Mouse (Mus musculus) neural tube, embryonic 15.5 days (tissue): ENCODE measurements around the gene Plxna4. TPM values are rescaled to one million over a fixed set of nuclear protein-coding genes. Genes with fewer than 3 reads are reported as not detected.
A peak's percentile ranks its signal among the peaks of the same experiment; 100 is the strongest.

Source experiments
- ATAC-seq: fragments of 200-750 bp; cut with Nextera tagmentation; 2 replicates; pipeline ENCODE4 v1.8.0; 2017; ENCODE audit warnings: mild to moderate bottlenecking, moderate TSS enrichment, moderate library complexity; ENCODE audit not compliant: low FRiP score
- H3K27ac ChIP-seq: fragments of 300-500 bp; sonication (generic); replicated peaks from 2 replicates; pipeline ENCODE4 v1.5.1; 2015; ENCODE audit warnings: mild to moderate bottlenecking, inconsistent platforms
- H3K27me3 ChIP-seq: fragments of 300-500 bp; sonication (generic); replicated peaks from 2 replicates; pipeline ENCODE4 v1.6.1; 2015; ENCODE audit warnings: inconsistent platforms
- H3K36me3 ChIP-seq: fragments of 300-500 bp; sonication (generic); 2 replicates; pipeline ENCODE4 v1.6.1; 2015; ENCODE audit warnings: inconsistent platforms
- H3K4me1 ChIP-seq: fragments of 300-500 bp; sonication (generic); 2 replicates; pipeline ENCODE4 v1.6.1; 2015; ENCODE audit warnings: inconsistent platforms
- H3K4me2 ChIP-seq: fragments of 300-500 bp; sonication (generic); 2 replicates; pipeline ENCODE4 v1.6.1; 2015; ENCODE audit warnings: inconsistent platforms, mild to moderate bottlenecking, moderate library complexity
- H3K4me3 ChIP-seq: fragments of 300-500 bp; sonication (generic); replicated peaks from 2 replicates; pipeline ENCODE4 v1.5.1; 2015; ENCODE audit warnings: mild to moderate bottlenecking, inconsistent platforms
- H3K9ac ChIP-seq: fragments of 300-500 bp; sonication (generic); replicated peaks from 2 replicates; pipeline ENCODE4 v1.6.1; 2015; ENCODE audit warnings: mild to moderate bottlenecking, inconsistent platforms
- H3K9me3 ChIP-seq: fragments of 300-500 bp; sonication (generic); replicated peaks from 2 replicates; pipeline ENCODE4 v1.6.1; 2016; ENCODE audit warnings: inconsistent platforms
- WGBS: fragments of 180-500 bp; shearing (Covaris S2); methylation state at CpG from one replicate; pipeline ENCODE4 v1.1.7; 2015; ENCODE audit warnings: mixed read lengths; 5-methylcytosine and 5-hydroxymethylcytosine counted together
- polyA plus RNA-seq: library from polyadenylated mRNA; unstranded; fragments of >200 nt; fragmentation: Nextera tagmentation; extraction: Ambion mirVana; gene quantifications from 2 replicates; pipeline ENCODE4 v1.2.1, GENCODE M21; 2015

The Plxna4 gene
- polyA plus RNA-seq, 1 experiment from 2014 or later = 14.9 TPM

GRCm38 (mm10) chr6:32587136-32588009, 619 bp downstream of the Plxna4 start:
- H3K27ac ChIP-seq = peak overlapping the region; percentile 91
- H3K4me1 ChIP-seq = peaks cover 47% of the 10 kb centered on the region
- H3K9ac ChIP-seq = peak overlapping the region; percentile 84
- peak; percentile 63 for ATAC-seq
- peak overlapping the region; percentile 70 for H3K4me3 ChIP-seq
- under 1% methylated on average over 77 of the region's 82 CpGs for WGBS
- no peaks in the 10 kb centered on the region for H3K9me3 ChIP-seq
- H3K4me2 ChIP-seq = peak overlapping the region; percentile 77
- no peaks in the 10 kb centered on the region for H3K36me3 ChIP-seq
- peaks cover 4% of the 10 kb centered on the region for H3K27me3 ChIP-seq

GRCm38 (mm10) chr6:32586821-32587135, 1.2 kb downstream of the Plxna4 start:
- peak overlapping the region; percentile 91 for H3K27ac ChIP-seq
- H3K4me1 ChIP-seq = peaks cover 48% of the 10 kb centered on the region
- H3K4me3 ChIP-seq = peak overlapping the region; percentile 70
- peak overlapping the region; percentile 84 for H3K9ac ChIP-seq
- WGBS = 2% methylated on average over 13 of the region's 13 CpGs
- no peaks in the 10 kb centered on the region; the same call in none of the 2 replicates for H3K27me3 ChIP-seq
- H3K36me3 ChIP-seq = no peaks in the 10 kb centered on the region
- ATAC-seq = peak; percentile 23; the same call in 1 of the 2 replicates
- no peaks in the 10 kb centered on the region for H3K9me3 ChIP-seq
- H3K4me2 ChIP-seq = peak overlapping the region; percentile 77

DNA sequence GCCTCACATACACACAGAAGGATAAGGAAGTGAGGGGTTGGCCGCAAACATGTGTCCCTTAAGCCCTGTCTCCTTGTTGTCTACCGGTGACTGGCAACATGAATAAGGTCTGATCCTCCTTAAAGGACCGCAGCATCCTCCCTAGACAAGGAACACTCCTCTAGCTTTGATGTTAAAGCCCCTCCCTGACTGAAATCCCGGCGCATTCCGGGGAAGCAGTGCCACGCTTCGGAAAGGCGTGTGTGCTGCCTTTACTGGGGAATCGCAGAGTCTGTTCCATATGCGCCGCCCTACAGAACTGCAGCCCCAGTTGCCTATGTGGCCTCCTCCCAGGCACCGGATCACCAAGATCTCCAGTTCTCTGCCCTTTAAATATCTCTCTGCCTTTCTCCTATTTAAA, 1.6 kb downstream of the Plxna4 start:
- 1% methylated on average over 13 of the region's 13 CpGs for WGBS
- peaks cover 52% of the 10 kb centered on the region for H3K4me1 ChIP-seq
- H3K4me2 ChIP-seq = peak overlapping the region; percentile 77
- H3K9ac ChIP-seq = peak overlapping the region; percentile 84
- H3K27me3 ChIP-seq = no peaks in the 10 kb centered on the region; the same call in none of the 2 replicates
- H3K9me3 ChIP-seq = no peaks in the 10 kb centered on the region
- peak overlapping the region; percentile 91 for H3K27ac ChIP-seq
- no peaks in the 10 kb centered on the region for H3K36me3 ChIP-seq
- H3K4me3 ChIP-seq = peak overlapping the region; percentile 70
- peak; percentile 37; the same call in 1 of the 2 replicates for ATAC-seq

GRCm38 (mm10) chr6:32585211-32585610, 2.8 kb downstream of the Plxna4 start:
- Histone ChIP-seq H3K27me3 (no peaks in the 10 kb centered on the region; the same call in 1 of the 2 replicates), H3K36me3 (no peaks in the 10 kb centered on the region), H3K4me1 (peaks cover 56% of the 10 kb centered on the region), H3K9me3 (no peaks in the 10 kb centered on the region), H3K4me2 (peak overlapping the region; percentile 77), H3K27ac (peak overlapping the region; percentile 69; the same call in 1 of the 2 replicates), H3K9ac (peak overlapping the region; percentile 45), H3K4me3 (peak overlapping the region; percentile 70)
- ATAC-seq = no peak
- WGBS = 26% methylated on average over 3 of the region's 3 CpGs

DNA sequence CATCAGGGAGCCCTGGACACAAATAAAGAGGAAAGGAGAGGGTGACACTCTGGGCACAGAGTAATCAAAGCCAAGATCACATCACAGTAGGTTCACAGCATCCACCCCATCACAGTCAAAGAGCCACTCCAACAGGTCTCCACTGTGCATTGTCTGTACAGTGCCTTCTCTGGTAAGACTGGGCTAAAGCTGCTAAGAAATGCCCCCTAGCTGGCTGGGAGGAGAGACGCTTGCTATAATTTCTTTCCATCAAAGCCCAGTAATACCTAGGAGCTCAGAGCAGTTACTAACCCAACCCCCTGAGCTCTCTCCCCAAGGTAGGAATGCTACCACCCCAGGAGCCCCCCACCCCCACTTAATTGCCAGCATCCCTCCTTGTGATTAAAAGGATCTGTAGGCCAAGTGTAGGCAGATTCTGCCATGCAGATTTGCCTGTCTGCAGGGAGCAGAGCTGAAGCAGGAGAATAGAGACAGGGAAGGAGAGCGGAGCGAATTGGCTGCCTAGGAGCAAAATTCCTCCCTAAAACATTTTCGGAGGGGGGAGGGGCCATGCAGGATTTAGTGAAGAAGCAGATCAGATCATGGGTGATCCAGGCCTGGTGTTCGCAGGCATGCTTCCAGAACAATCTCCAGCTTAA, 3.6 kb downstream of the Plxna4 start:
- WGBS = 19% methylated on average over 5 of the region's 5 CpGs
- no peaks in the 10 kb centered on the region for H3K36me3 ChIP-seq
- peaks cover 56% of the 10 kb centered on the region for H3K4me1 ChIP-seq
- no peak for ATAC-seq
- peak overlapping the region; percentile 70 for H3K4me3 ChIP-seq
- peak overlapping the region; percentile 45 for H3K9ac ChIP-seq
- H3K9me3 ChIP-seq = no peaks in the 10 kb centered on the region
- H3K27me3 ChIP-seq = no peaks in the 10 kb centered on the region; the same call in 1 of the 2 replicates
- H3K27ac ChIP-seq = peak overlapping the region; percentile 69
- H3K4me2 ChIP-seq = peak overlapping the region; percentile 77

- Histone ChIP-seq H3K9me3 (no peaks in the 10 kb centered on the region), H3K4me1 (peaks cover 53% of the 10 kb centered on the region), H3K4me3 (peak overlapping the region; percentile 70), H3K27me3 (no peaks in the 10 kb centered on the region), H3K4me2 (peak overlapping the region; percentile 77), H3K27ac (no peak overlapping the region; the same call in 1 of the 2 replicates), H3K9ac (peak overlapping the region; percentile 45), H3K36me3 (no peaks in the 10 kb centered on the region)
- WGBS = 5% methylated on average over 3 of the region's 3 CpGs
- ATAC-seq = no peak
Measured at GRCm38 (mm10) chr6:32583582-32583981, 4.4 kb downstream of the Plxna4 start.

GRCm38 (mm10) chr6:32571485-32571884, 16.5 kb downstream of the Plxna4 start:
- H3K9ac ChIP-seq = no peak overlapping the region
- whole genome bisulfite sequencing = 86% methylated on average over 5 of the region's 5 CpGs
- no peak overlapping the region for H3K4me3 ChIP-seq
- H3K27ac ChIP-seq = no peak overlapping the region
- H3K36me3 ChIP-seq = no peaks in the 10 kb centered on the region
- no peak for ATAC-seq
- H3K9me3 ChIP-seq = no peaks in the 10 kb centered on the region
- no peak overlapping the region for H3K4me2 ChIP-seq
- H3K4me1 ChIP-seq = peaks cover 24% of the 10 kb centered on the region
- no peaks in the 10 kb centered on the region for H3K27me3 ChIP-seq

- H3K9ac ChIP-seq = no peak overlapping the region
- no peak for ATAC-seq
- no peak overlapping the region for H3K4me2 ChIP-seq
- peaks cover 21% of the 10 kb centered on the region for H3K4me1 ChIP-seq
- no peaks in the 10 kb centered on the region for H3K27me3 ChIP-seq
- 39% methylated on average over 3 of the region's 3 CpGs for WGBS
- H3K4me3 ChIP-seq = no peak overlapping the region
- no peaks in the 10 kb centered on the region for H3K9me3 ChIP-seq
- H3K27ac ChIP-seq = no peak overlapping the region
- H3K36me3 ChIP-seq = no peaks in the 10 kb centered on the region
Measured at GRCm38 (mm10) chr6:32570445-32570844, 17.5 kb downstream of the Plxna4 start.

DNA sequence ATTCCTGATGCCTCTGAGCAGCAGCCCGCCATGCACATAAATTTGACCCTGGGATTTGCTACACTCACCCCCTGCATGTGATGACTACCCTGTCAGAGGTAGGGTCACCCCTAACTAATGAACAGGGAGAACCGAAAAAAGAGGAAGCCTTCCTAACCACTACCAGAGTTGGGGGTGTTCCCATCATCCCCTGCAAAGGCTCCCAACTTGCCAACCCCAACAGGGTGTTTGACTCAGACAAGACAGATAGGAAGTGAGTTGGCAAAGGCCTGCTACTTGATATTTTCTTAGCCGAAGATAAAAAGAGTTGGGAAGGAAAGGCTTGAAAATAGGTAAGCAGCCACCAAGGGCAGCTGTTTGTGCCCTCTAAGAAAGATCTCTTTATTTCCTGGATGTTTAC, 18.1 kb downstream of the Plxna4 start:
- H3K36me3 ChIP-seq = no peaks in the 10 kb centered on the region
- no peak overlapping the region for H3K4me2 ChIP-seq
- no peaks in the 10 kb centered on the region for H3K9me3 ChIP-seq
- ATAC-seq = no peak
- H3K27ac ChIP-seq = no peak overlapping the region
- WGBS = 91% methylated on average over 3 of the region's 3 CpGs
- peaks cover 18% of the 10 kb centered on the region for H3K4me1 ChIP-seq
- no peak overlapping the region for H3K4me3 ChIP-seq
- no peaks in the 10 kb centered on the region for H3K27me3 ChIP-seq
- H3K9ac ChIP-seq = no peak overlapping the region

DNA sequence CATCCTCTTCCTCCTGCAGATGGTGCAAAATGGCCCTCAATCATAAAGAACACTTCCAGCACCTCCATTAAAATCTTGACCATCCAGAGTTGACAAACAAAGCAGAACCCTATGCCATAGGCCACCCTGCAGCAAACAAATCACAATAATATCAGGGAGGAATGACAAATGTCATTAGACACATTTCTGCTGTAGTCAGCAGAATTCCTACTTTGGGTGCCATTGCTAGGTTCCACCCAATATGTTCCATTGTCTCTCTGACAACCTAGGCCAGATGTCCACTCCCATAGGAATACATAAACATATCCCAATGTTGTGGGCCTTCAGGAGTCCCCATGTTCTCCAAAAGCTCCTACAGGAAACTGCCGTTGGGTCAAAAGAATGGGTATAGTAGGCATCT, 41.1 kb downstream of the Plxna4 start:
- 91% methylated on average over 1 of the region's 1 CpGs for WGBS

GRCm38 (mm10) chr6:32544021-32544420, 44.0 kb downstream of the Plxna4 start:
- Histone ChIP-seq H3K4me1 (0 out of 2 replicates have a peak, but pooled peaks cover 5% of the 10 kb centered on the region), H3K27ac (no peak overlapping the region), H3K27me3 (no peaks in the 10 kb centered on the region), H3K36me3 (no peaks in the 10 kb centered on the region), H3K9me3 (no peaks in the 10 kb centered on the region), H3K9ac (no peak overlapping the region), H3K4me3 (no peak overlapping the region), H3K4me2 (no peak overlapping the region)
- ATAC-seq = no peak
- WGBS = 96% methylated on average over 3 of the region's 3 CpGs

More for the DNA sequence above, 41.1 kb downstream of the Plxna4 start:
- Histone ChIP-seq H3K9ac (no peak overlapping the region), H3K9me3 (no peaks in the 10 kb centered on the region), H3K4me2 (no peak overlapping the region), H3K4me3 (no peak overlapping the region), H3K27me3 (no peaks in the 10 kb centered on the region), H3K27ac (no peak overlapping the region), H3K36me3 (no peaks in the 10 kb centered on the region), H3K4me1 (0 out of 2 replicates have a peak, but pooled peaks cover 5% of the 10 kb centered on the region)
- ATAC-seq = no peak
